Mouse (Mus musculus) B cell, adult 2 months (primary cell): ENCODE measurements around the gene Cit.

Experiments
- DNase-seq, 2 experiments: peaks; one replicate each; pipeline ENCODE4 v3.0.0; 2022

Cit gene

GRCm38 (mm10) chr5:115852431-115852830, 7.4 kb downstream of the Cit start:
- DNase-seq, result no peak

- no peak for DNase-seq
Observed at GRCm38 (mm10) chr5:115853691-115854090, 8.6 kb downstream of the Cit start.

GRCm38 (mm10) chr5:115854370-115854769, 9.3 kb downstream of the Cit start:
- DNase-seq, result no peak

GRCm38 (mm10) chr5:115858652-115859051, 13.6 kb downstream of the Cit start:
- no peak for DNase-seq

GRCm38 (mm10) chr5:115859461-115859860, 14.4 kb downstream of the Cit start:
- DNase-seq, result no peak

- DNase-seq, result no peak
Observed at GRCm38 (mm10) chr5:115861991-115862390, 16.9 kb downstream of the Cit start.

- no peak for DNase-seq
Observed at GRCm38 (mm10) chr5:115862439-115862838, 17.4 kb downstream of the Cit start.

- no peak for DNase-seq
Observed at GRCm38 (mm10) chr5:115866296-115866695, 21.2 kb downstream of the Cit start.

GRCm38 (mm10) chr5:115868540-115868939, 23.5 kb downstream of the Cit start:
- no peak for DNase-seq

GRCm38 (mm10) chr5:115869198-115869597, 24.1 kb downstream of the Cit start:
- no peak for DNase-seq

- DNase-seq, result no peak
Observed at GRCm38 (mm10) chr5:115871153-115871552, 26.1 kb downstream of the Cit start.

- DNase-seq, result no peak
Observed at GRCm38 (mm10) chr5:115872106-115872505, 27.0 kb downstream of the Cit start.

GRCm38 (mm10) chr5:115872956-115873355, 27.9 kb downstream of the Cit start:
- no peak for DNase-seq

GRCm38 (mm10) chr5:115877425-115877824, 32.3 kb downstream of the Cit start:
- DNase-seq, result no peak

GRCm38 (mm10) chr5:115882165-115882564, 37.1 kb downstream of the Cit start:
- DNase-seq, result no peak

- DNase-seq, result no peak
Observed at GRCm38 (mm10) chr5:115884429-115884828, 39.4 kb downstream of the Cit start.

- DNase-seq, result no peak
Observed at GRCm38 (mm10) chr5:115893772-115894171, 48.7 kb downstream of the Cit start.

- no peak for DNase-seq
Observed at GRCm38 (mm10) chr5:115897036-115897435, 52.0 kb downstream of the Cit start.

- DNase-seq, result no peak
Observed at GRCm38 (mm10) chr5:115907037-115908009, 62.2 kb downstream of the Cit start.

GRCm38 (mm10) chr5:115908251-115908650, 63.2 kb downstream of the Cit start:
- no peak for DNase-seq

- DNase-seq, result no peak
Observed at GRCm38 (mm10) chr5:115908699-115909098, 63.6 kb downstream of the Cit start.

- no peak for DNase-seq
Observed at GRCm38 (mm10) chr5:115909106-115909505, 64.0 kb downstream of the Cit start.

- DNase-seq, result no peak
Observed at GRCm38 (mm10) chr5:115910491-115910890, 65.4 kb downstream of the Cit start.

GRCm38 (mm10) chr5:115915481-115915880, 70.4 kb downstream of the Cit start:
- DNase-seq, result no peak

- no peak for DNase-seq
Observed at GRCm38 (mm10) chr5:115917960-115918359, 72.9 kb downstream of the Cit start.
